Mouse (Mus musculus) spleen, postnatal 4 days (tissue): ENCODE results near the gene Rab5c.

Experiments
- DNase-seq, 2 experiments: peaks; one replicate each; pipeline ENCODE4 v3.0.0; 2022; ENCODE audit warnings: low spot score in 2 of 2

Rab5c gene

DNA sequence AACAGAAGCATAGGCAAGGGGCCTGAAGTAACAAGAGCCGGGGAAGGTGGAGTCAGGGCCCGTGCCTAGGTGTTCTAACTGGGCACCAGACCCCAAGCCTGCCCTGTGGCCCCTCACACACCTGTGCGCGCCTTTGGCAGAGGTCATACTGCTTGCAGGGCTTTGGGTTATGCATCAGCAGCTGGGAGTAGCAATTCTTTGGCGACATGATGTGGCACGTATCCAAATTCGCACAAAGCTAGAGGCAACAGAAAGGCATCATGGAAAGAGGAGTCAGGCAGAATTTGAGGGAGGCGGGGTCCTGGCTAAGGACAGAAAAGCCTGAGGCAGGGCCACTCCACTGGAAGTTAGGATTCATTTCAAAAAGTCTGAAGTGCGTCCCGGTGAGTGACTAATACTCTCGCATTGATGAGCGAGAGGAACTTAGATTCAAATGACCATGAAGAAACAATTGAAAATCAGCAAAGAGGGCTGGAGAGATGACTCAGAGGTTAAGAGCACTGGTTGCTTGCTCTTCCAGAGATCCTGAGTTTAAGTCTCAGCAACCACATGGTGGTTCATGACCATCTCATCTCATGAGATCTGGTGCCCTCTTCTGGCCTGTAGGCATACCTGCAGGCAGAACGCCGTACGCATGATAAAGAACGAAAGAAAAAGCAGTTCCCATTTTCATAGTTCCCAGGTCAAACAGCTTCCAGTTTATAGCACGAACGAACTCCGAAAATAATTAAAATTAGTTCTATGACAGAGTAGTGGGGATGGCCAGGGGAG lies 35.7 kb downstream of the Rab5c start:
- DNase-seq: peak; percentile 62 to 82

DNA sequence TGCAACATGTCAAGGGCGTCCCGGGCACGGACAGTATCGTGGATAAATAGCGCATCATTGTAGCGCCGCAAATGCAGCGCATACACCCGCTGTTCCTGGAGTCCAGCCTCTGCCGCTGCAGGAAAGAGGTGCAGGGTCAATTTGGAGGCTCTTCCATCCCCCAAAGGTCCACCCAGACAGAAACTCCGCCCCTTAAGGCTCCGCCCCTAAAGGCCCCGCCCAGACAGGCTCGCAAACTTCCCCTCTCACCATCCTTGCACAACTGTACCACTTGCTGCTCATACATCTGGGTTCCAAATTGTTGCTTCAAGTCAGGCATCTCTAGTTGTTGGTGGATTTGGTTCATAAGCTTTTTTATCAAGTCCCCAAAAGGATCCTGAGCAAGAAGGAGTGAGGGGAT lies 36.7 kb downstream of the Rab5c start:
- DNase-seq: peak; percentile 83 to 85

DNA sequence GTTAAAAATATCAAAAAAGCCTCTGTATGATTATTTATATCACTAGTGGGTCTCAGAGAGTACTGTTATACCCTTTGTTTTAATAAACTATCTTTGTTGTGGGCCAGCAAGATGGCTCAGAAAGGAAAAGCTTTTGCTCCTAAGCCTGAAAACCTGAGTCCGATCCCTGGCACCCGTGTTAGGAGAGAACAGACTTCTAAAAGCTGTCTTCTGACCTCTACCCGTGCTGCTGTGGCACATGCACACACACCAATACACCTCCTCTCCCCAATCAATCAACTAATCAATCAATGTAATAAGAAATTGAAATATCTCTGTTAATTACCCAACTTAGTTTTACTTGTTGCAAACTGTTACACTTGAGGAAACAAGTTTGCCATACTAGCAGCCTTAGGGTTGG lies 37.3 kb downstream of the Rab5c start:
- no peak for DNase-seq

DNA sequence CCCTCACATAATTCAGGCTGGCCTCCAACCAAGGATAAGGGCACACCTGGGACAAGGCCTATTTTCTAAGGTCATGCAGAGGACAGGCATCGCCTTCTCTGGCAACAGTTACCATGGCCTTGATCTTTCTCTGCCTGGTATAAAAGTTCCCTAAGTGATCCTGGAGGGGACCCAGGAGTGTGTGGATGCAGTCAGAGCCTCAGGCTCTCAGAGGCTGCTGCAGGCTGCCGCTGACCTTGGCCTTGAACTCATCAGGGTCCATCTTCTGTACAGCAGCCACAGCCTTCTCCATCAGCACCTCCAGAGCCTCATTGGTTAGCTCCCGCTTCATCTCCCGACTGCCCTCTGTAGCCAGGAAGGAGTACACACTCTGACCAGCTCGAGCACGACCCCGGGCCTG lies 40.1 kb downstream of the Rab5c start:
- DNase-seq: no peak

DNA sequence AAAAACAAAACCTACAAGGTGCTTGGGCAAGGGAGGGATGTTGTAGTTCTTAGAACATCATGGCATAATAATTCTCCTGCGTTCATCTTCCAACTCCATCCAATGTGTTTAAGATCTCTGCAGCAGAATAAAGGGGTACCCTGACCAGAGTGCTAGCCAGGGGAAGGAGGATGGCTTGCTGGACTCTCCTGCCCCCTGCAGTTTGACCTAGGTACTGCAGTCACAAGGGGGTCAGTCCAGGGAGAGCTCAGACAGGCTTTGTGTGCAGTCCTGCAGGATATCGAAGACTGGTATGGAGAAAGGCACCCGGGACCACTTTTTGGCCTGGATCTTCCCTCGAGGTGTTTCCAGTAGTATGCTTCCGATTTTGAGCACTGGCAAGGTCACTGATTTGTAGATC lies 43.1 kb downstream of the Rab5c start:
- DNase-seq: peak; percentile 74 to 92

DNA sequence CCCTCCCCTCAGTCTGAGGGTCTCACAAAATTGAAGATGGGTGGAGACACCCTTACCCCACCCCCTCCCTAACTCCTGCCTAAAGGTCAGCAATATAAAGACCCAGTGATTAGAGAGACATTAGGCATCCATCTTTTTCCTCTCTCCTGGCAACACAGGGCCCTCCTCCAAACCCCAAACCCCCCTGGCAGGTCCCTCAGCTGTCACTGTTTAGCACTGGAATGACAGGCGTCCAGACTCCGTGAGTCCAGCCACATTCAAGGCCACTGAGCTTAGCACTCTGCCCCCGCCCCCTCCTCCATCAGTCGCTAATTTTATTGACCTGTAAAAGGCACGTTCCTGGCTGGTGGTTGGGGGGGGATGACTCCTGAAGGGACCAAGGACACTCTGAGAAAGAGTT lies 44.9 kb downstream of the Rab5c start:
- no peak for DNase-seq

DNA sequence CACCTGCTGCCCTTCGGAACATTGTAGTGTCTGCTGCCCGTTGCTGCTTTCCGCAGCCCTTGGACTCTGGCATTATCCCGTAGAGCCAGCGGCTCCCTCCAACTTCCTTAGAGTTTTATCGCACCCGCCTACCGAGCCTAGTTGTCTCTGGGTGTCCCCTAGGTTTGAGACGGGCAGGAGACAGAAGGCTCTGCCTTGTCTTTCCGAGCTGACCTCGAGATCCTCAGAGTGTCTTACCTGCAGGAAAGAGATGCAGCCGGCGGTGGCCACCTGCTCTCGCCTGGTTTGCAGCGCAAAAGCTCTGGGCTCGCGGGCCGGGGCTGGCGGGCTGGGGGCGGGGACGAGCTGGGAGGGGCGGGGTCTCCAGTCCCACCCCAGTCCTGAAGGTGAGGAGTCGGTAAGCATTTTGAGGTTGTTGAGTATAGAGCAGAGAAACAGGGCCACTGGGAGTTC lies 45.8 kb downstream of the Rab5c start, which contains the start of gene Zfp385c:
Zfp385c (minus strand) TSS at position 292 of the 453 bp plus-strand sequence.
- no peak for DNase-seq

DNA sequence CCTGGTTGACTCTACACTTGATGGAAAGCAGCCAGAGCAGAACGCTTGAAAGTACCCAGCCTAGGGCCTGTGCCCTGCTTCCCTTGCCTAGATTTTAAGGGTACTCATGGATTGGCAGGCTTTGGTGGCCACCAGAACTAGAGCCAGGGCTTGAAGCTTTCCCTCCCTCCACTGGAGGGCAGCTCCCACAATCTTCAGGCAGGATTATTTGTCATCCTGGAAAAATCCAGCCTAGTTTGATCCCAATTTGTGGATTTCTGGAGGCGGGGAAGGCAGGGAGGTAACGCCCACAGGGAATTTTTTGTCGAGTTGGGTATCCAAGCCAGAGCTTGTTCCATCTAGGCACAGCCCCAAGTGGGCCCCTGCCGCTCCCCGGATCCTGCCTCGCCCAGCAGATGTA lies 47.6 kb downstream of the Rab5c start:
- DNase-seq: no peak

DNA sequence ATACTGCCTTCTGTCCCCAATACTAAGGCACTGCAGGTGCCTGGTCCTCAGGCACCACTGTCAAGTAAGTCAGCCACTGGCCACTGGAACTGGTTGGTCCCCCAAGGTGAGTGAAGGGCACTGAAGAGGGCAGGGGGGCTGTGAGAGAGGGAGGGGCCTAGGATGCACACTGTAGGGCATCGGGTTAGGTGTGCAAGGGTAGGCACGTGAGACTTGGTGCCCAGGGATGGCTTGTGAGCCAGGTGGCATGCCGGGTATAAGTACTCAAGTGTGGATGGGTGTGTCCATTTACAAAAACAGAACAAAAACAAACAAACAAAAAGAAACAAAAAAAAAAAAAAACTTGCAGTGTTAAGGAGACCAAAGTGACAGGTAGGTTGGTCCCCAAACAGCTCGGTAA lies 49.6 kb downstream of the Rab5c start:
- no peak for DNase-seq

DNA sequence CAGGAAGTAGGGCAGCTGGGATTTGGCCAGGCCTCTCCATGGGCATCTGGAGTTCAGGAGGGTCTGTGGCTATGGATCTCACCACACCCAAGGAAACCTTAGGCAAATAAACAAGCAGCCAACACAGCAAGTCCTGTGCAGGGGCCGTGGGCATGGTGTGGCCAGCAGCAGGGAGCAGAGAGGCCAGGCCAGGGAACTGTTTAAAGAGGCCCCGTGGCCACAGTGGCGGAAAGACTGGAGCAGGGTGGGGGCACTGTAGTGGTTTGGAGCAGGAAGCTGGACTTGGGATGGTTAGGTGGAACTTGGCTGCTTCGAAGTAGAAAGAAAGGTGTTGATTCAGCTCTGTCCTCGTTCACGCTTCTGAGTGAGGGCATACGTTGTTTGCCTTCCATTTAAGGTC lies 50.8 kb downstream of the Rab5c start:
- no peak for DNase-seq

DNA sequence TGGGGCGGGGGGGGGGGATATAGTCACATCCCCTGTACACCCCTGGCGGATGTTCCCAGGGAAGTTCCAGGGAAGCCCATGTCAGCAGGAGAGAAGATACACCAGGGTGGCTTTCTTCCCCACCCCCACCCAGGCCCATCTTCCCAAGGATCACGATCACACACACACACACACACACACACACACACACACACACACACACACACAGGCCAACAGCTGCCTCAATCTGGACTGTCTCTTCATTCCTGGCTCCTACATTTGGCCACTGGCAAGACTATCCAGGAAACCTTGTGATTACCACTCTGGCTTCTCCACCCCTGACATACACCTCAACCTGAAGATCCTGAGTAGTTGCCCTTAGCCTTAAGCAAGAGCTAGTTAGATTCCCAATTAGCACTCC lies 52.6 kb downstream of the Rab5c start:
- DNase-seq: no peak

DNA sequence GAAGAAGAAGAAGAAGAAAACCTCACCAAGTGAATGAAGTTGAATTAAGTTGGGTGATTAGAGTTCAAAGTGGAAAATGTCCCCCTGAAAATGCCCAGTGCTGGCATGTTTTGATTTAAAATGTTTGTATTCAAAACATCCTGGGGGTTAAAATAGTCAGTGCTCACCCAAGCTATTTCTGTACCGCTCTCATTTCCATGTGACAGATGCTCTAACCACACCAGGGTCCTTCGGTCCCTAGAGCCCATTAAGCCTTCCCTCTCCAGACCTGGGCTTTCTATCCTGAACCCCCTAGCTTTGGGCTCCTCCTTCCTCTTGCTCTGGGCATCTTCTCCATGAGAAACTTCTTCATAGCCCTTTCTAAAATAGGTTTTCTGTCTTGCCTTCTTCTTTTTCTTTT lies 53.9 kb downstream of the Rab5c start:
- DNase-seq: no peak

DNA sequence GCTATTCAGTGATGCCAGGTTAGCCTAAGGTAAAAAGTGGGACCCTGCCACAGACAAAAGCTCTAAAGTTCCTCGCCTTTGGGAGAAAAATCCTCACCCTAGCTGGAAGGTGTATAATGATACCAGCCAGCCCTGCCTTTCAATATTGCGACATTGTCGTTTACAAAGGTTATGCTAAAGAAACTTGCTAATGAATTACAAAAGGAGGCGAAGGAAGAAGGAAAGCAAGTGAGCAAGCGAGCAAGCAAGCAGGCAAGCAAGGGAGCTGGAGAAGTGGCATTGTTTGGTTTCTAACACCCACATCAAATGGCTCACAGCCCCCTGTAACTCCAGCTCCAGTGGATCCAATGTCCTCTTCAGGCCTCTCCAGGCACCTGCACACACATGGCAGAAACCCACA lies 55.5 kb downstream of the Rab5c start:
- DNase-seq: no peak

DNA sequence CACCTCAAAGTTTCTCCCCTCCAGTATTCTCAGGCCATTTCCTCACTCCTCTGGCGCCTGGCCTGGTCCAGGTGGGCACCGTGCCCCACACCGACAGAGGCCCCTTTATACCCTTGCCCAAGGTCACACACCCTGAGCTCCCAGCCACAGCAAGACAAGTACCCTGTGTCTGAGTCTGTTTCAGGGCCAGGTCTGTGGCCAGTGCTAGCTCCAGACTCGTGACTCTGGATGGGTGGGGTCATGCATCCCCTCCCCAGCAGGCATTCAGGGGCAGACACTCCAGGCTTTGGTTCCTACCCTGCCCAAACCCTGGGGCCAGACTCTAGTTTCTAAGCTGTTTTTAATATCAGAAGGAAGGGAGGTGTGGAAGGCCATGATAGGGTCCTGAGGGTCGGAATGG lies 56.2 kb downstream of the Rab5c start:
- no peak for DNase-seq

DNA sequence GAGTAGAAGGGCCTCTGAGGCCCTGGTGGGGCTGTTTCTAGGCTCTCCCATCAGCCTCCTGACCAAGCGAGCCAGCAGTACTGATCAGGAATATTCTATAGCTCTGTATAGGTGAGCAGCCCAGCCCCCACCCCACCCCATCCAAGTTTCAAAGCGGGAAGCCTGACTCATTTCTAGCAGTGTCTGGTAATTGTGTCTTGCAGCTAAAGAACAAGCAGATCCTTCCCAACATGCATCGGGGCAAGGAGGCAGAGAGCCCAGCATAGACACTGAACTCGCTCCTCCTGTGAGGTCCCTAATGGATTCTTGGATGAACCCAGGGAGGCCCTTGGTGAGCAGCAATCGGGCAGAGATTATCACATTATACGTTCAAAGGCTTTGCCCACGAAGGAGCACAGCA lies 60.2 kb downstream of the Rab5c start:
- no peak for DNase-seq

DNA sequence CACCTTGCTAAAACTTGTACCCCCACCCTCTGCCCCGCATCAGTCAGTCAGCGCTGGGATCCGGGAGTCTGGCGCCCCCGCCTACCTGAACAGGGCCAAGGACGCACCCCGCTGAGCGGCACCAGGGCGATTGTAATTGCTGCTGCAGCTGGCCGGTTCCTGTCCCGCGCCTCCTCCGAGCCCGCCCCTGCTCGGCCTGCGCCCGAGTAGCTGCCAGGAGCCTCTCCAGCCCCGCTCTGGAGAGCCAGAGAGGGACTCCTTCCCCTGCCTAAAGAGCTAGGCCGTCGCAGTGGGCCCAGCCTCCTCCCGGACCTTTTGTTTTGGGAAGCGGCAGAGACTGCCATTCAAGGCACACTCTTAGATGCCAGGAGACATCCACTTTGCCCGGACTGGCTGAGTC lies 64.8 kb downstream of the Rab5c start:
- no peak for DNase-seq

DNA sequence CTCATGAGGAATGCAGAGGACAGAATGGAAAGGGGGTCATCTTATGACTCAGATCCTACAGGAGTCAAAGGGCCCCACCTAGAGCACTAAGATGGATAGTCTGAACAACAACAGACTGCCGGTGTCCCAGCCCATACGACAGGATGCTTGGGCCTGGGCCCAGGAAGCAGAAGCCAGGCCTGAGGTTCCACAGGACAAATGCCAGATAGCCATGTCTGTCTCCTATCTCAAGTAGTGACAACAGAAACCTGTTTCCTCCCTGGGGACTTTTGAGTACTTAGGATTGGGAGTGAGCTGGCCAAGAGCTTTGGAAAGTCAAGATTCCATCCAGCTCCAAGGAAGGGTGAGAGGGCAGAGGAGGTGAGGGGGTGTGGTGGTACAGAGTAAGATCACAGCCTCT lies 66.1 kb downstream of the Rab5c start:
- no peak for DNase-seq

DNA sequence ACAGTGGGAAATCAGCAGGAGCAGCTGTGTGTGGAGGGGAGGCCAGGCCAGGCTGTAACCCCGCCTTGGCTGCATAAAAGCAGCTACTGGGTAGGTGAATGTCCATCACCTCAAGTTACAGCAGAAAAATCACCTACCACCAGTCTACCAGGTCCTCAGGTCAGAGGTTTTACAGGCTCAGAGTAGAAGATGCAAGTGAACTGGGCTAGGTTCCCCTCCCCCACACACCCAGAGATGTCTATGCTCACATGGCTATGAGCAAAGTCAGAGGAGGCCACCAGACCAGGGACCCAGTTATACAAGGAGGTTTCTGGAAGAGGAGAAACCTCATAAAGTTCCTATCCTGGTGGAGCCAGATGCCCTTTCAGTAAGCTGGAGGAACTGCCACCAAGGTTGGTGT lies 67.0 kb downstream of the Rab5c start:
- no peak for DNase-seq
